Comparison of ENCODE assay signal across 9 mouse cellular contexts in genomic region chr1:119189461-119190066, GRCm38 (mm10).
DNase-seq lines count a peak whose midpoint lies in the region; ATAC-seq lines count a peak whose summit lies in the region.
"Had no signal": no experiment of that assay in that cellular context is flagged by ENCODE, and none has a peak within 500 bp of the region (broad histone marks: within the 10 kb centered on the region; RNA-seq: fewer than 3 reads in every experiment).

No protein-coding gene starts in this region.

- H3K9me3 ChIP-seq in heart, embryonic 15.5 days (replicated peaks): no peaks in the 10 kb centered on the region
- H3K9me3 ChIP-seq in midbrain, embryonic 14.5 days (ENCODE audit: control insufficient read depth, low read length): no peaks in the 10 kb centered on the region

- no peak overlapping the region for H3K27ac ChIP-seq in heart, embryonic 15.5 days
- H3K27ac ChIP-seq in midbrain, embryonic 14.5 days (replicated peaks; ENCODE audit: low read depth, low read length): no peak overlapping the region

- DNase-seq in cerebellum, postnatal 10 days: peak; percentile 57 to 68
- no peak for DNase-seq in cerebellum, adult 11 months
- peak; percentile 57 for DNase-seq in embryo, embryonic 11 days
- peak; percentile 65 to 79 for DNase-seq in left cerebral cortex, adult 18-20 months (ENCODE audit: low spot score in 2 of 2)
- DNase-seq in midbrain, embryonic 14.5 days: peak; percentile 78
- no peak for DNase-seq in thymus, postnatal 0 days (ENCODE audit: low spot score)

- peaks cover 13% of the 10 kb centered on the region for H3K4me1 ChIP-seq in heart, embryonic 15.5 days (replicated peaks)
- peaks cover 11% of the 10 kb centered on the region; the same call in 1 of the 2 replicates for H3K4me1 ChIP-seq in midbrain, embryonic 14.5 days (ENCODE audit: control insufficient read depth, insufficient read depth, low read length)

- peak overlapping the region; percentile 65 for H3K4me2 ChIP-seq in heart, embryonic 15.5 days
- peak overlapping the region; percentile 57 for H3K4me2 ChIP-seq in midbrain, embryonic 14.5 days (ENCODE audit: low read length)

- ATAC-seq in heart, embryonic 15.5 days (replicated peaks; ENCODE audit: insufficient number of reproducible peaks, insufficient read depth, low FRiP score, low read depth): no peak
- peak; percentile 37; the same call in 1 of the 2 replicates for ATAC-seq in midbrain, embryonic 14.5 days (ENCODE audit: low FRiP score, low TSS enrichment)
- ATAC-seq in megakaryocyte progenitor cell, adult 5-6 weeks (replicated peaks; ENCODE audit: poor library complexity): no peak

- peak overlapping the region; percentile 36 for H3K9ac ChIP-seq in heart, embryonic 15.5 days
- no peak overlapping the region; the same call in 1 of the 2 replicates for H3K9ac ChIP-seq in midbrain, embryonic 14.5 days (replicated peaks; ENCODE audit: low read length)

- H3K36me3 ChIP-seq in heart, embryonic 15.5 days: no peaks in the 10 kb centered on the region
- H3K36me3 ChIP-seq in midbrain, embryonic 14.5 days (ENCODE audit: control insufficient read depth, insufficient read depth, low read length): no peaks in the 10 kb centered on the region

- 3% methylated on average over 23 of the region's 23 CpGs for WGBS in heart, embryonic 15.5 days
- WGBS in midbrain, embryonic 14.5 days: 2% methylated on average over 23 of the region's 23 CpGs

- peak overlapping the region; percentile 34 for H3K4me3 ChIP-seq in heart, embryonic 15.5 days
- H3K4me3 ChIP-seq in midbrain, embryonic 14.5 days (replicated peaks; ENCODE audit: low read depth, low read length): peak overlapping the region; percentile 27
- H3K4me3 ChIP-seq: erythroblast, embryonic 14.5 days had no signal

- H3K27me3 ChIP-seq in heart, embryonic 15.5 days: 0 out of 2 replicates have a peak, but pooled peaks cover 10% of the 10 kb centered on the region
- no peaks in the 10 kb centered on the region for H3K27me3 ChIP-seq in midbrain, embryonic 14.5 days (ENCODE audit: control insufficient read depth, insufficient read depth, low read length)

Comparison
In these comparisons a context has a peak if more than half of its experiments do, and no peak if none do; other contexts are left out.
1. DNase-seq: peak in cerebellum, postnatal 10 days (2 of 2), embryo, embryonic 11 days (single experiment), left cerebral cortex, adult 18-20 months (2 of 2) and midbrain, embryonic 14.5 days (single experiment); none in cerebellum, adult 11 months (single experiment) and thymus, postnatal 0 days (single experiment).